Mouse (Mus musculus) large intestine, adult 2 months (tissue): ENCODE data around the gene Gm10260. TPM values are rescaled to one million over a fixed set of nuclear protein-coding genes. Genes with fewer than 3 reads are reported as not detected.

Experiments
- DNase-seq: peaks from one replicate; pipeline ENCODE4 v3.0.0-alpha.2; 2012; ENCODE audit warnings: low read depth, low spot score
- WGBS: fragments of 180-500 bp; shearing (Covaris S2); methylation state at CpG from one replicate; pipeline ENCODE4 v1.1.7; 2018; 5-methylcytosine and 5-hydroxymethylcytosine counted together
- polyA plus RNA-seq: library from polyadenylated mRNA; depleted of rRNA; stranded (reverse); fragments of >200 nt; gene quantifications from 2 replicates; pipeline ENCODE4 v1.2.3, GENCODE M21; 2012

Gene Gm10260
- polyA plus RNA-seq, 1 experiment = 4.0 TPM

- WGBS = 67% methylated on average over 10 of the region's 10 CpGs
- no peak for DNase-seq
Observed at GRCm38 (mm10) chr13:97774740-97775425, 14.5 kb upstream of the Gm10260 start.

DNA sequence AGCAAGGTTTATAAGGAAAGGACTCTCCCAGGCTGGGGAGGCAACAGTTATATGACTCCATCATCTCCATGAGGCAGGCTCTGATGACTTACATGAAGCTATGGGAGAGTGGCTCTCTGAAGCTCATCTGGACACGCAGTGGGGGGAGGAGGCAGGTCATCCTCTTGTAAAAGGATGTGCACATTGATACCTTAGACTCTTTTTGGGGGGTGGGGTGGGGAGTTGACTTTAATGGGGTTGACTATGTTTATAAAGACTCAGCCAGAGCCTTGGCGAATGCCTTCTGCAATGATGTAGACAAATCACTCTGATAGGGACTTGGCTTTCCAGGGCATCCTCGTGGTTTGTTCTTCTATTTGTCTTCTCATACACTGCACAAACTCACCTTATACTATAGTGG is 8.8 kb upstream of the Gm10260 start:
- 71% methylated on average over 3 of the region's 3 CpGs for WGBS
- no peak for DNase-seq

DNA sequence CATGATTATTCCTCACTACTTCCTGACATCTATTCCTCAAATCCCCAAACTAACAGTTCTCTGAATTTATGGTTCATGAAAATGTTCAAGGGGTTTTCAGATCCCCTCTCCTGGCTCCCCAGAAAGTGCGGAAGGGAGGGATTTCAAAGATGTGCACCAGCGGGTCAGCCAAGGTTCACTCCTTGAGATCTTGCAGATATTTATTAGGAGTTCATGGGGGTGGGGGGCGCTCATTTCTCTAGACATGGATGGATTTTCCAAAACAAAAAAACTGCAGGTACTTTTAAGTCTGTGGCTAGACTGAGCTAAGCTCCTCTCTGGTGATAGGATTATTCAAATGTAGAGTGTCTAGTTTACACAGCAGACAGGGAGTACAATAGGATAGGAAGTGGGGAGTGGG is 8.4 kb upstream of the Gm10260 start:
- 85% methylated on average over 3 of the region's 3 CpGs for WGBS
- no peak for DNase-seq

- DNase-seq = no peak
- 77% methylated on average over 7 of the region's 7 CpGs for WGBS
Observed at GRCm38 (mm10) chr13:97768046-97768682, 7.7 kb upstream of the Gm10260 start.

DNA sequence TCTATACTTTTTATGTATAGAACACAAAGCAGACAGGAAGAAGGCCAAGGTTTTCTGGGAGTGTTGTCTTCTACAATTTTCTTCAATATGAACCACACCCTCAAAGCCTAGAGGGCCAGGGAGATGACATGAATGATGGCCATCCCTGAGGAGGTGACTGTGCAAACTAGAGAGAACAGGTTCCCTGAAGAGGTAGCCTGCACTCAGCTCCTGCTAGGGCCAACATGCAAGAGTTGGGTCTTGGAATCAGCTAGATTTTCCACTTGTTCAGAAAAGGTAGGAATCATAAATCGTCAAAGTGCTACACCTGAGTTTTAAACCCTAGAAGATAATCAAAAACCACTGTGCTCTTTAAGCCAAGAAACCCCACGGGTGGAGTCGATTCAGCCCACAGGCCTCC is 6.2 kb upstream of the Gm10260 start:
- 86% methylated on average over 3 of the region's 3 CpGs for WGBS
- no peak for DNase-seq

GRCm38 (mm10) chr13:97765913-97766312 is 5.5 kb upstream of the Gm10260 start:
- WGBS = 87% methylated on average over 2 of the region's 2 CpGs
- no peak for DNase-seq

GRCm38 (mm10) chr13:97764067-97764466 is 3.6 kb upstream of the Gm10260 start:
- no peak for DNase-seq
- WGBS = 31% methylated on average over 7 of the region's 7 CpGs

DNA sequence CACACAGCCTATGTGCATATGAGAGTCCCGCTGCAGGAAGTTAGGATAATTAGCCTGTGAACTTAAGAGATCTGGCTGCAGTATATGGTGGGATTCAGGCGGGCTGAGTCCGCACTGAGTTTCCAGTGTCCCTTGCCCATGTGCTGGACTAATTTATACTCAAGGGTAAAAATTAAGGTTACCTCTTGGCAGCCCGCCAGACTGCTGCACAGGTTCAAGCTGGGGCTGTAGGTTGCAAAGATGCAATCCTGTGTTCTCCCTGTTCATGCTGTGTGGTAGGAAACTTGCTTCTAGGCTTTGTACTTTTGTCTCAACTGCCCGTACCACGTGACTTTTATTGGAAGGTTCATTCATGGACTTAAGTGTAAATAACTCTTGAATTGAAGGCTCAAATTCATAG is 3.0 kb upstream of the Gm10260 start:
- DNase-seq = no peak
- 58% methylated on average over 6 of the region's 6 CpGs for WGBS

- 89% methylated on average over 8 of the region's 8 CpGs for WGBS
- DNase-seq = no peak
Observed at GRCm38 (mm10) chr13:97762121-97762520, 1.7 kb upstream of the Gm10260 start.

DNA sequence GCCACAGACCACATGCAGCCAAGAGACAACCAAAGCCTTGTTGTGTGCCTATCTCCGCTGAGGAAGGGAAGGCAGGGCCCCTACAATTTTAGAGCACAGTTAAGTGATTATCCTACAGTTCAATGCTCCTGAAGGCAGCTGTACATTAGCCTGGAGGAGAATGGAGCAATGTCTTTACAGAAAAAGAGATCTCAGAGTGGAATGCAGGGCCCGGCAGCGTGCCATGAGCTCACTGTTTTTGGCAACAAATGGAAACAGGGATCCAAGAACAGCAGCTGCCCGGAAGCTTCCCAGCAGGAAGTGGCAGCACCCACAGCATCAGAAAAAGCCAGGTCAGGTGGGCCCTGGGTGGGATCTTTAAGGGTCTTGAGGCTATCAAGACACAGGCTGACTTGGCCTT is 3.4 kb downstream of the Gm10260 start:
- WGBS = 75% methylated on average over 4 of the region's 4 CpGs
- DNase-seq = no peak

GRCm38 (mm10) chr13:97756091-97756490 is 4.3 kb downstream of the Gm10260 start:
- no peak for DNase-seq
- 88% methylated on average over 6 of the region's 6 CpGs for WGBS

- 67% methylated on average over 4 of the region's 4 CpGs for WGBS
- no peak for DNase-seq
Observed at GRCm38 (mm10) chr13:97750851-97751381, 9.5 kb downstream of the Gm10260 start.

- 74% methylated on average over 20 of the region's 20 CpGs for WGBS
- DNase-seq = no peak
Observed at GRCm38 (mm10) chr13:97747037-97747860, 13.2 kb downstream of the Gm10260 start.

GRCm38 (mm10) chr13:97744669-97745068 is 15.8 kb downstream of the Gm10260 start:
- 84% methylated on average over 7 of the region's 7 CpGs for WGBS
- DNase-seq = no peak

GRCm38 (mm10) chr13:97744036-97744435 is 16.4 kb downstream of the Gm10260 start:
- 50% methylated on average over 2 of the region's 2 CpGs for WGBS
- no peak for DNase-seq

DNA sequence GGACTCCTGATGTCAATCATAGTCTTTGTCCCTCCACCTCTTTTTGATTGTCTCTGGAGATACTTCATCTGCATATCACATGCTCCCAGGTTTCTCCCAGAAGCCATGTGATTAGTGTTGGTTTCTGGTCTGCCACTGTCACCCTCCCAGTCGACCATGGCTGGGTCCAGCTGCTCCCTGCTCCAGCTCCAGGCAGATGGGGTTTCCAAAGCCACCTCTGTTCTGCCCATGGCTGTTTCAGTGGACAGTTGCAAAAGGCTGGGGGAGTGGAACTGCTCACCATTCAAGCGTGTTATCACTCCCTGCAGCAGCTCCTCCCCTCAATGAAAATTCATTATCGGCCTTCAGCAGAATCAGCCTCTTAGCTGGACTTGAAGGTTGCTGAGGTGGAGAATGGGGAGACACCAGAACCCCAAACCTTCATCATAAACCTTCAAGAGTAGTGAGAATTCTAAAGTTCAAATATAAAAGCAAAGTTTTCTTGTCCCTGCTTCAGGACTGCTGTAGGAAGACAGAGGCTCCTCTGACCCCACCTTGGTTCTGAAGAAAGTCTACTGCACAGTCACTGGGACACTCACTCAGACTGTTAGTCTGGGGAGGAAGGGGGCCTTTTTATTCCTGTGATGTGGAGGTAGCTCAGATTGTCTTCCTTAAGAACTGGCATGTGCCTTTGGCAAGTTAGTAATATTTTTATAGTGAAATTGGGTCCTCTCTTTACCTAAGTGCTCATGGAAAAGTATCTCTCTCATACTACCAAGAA is 17.0 kb downstream of the Gm10260 start:
- DNase-seq = no peak
- 50% methylated on average over 3 of the region's 3 CpGs for WGBS

DNA sequence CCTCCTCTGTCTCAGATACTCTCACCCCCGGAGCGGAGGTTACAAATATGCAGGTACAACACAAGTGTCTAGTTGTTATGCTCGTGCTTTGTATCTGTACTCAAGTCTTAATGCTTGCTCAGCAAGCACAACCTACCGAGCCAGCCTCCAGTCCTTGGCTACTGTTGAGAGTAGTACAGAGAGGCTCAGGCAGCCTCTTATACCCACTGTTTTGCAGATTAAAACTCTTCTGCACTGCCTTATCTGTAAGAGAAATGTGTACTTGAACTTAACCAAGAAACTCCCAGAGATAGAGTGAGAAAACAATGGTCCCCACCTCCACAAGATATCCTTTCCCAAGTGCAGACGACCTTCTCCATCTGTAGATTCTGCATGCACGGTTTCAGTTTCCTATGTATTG is 24.5 kb downstream of the Gm10260 start:
- DNase-seq = no peak
- 74% methylated on average over 6 of the region's 6 CpGs for WGBS

DNA sequence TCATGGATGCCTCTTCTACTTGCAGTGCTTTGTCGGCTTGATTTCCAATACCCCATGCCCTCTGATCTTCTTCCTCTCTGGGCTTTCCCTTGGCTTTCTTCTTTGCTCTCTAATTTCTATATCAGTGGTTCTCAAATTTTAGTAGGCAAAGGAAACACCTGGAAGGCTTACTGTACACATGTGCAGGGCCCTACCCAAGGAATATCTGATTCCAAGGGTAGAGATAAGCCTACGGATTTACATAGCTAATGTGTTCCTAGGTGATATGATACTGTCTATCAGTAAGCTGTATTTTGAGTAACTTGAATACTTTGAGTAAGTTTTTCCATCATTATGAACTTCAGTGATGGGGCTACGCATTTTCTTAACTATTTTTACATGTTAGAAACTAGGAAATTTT is 25.7 kb downstream of the Gm10260 start:
- whole genome bisulfite sequencing = 91% methylated on average over 3 of the region's 3 CpGs
- DNase-seq = no peak

DNA sequence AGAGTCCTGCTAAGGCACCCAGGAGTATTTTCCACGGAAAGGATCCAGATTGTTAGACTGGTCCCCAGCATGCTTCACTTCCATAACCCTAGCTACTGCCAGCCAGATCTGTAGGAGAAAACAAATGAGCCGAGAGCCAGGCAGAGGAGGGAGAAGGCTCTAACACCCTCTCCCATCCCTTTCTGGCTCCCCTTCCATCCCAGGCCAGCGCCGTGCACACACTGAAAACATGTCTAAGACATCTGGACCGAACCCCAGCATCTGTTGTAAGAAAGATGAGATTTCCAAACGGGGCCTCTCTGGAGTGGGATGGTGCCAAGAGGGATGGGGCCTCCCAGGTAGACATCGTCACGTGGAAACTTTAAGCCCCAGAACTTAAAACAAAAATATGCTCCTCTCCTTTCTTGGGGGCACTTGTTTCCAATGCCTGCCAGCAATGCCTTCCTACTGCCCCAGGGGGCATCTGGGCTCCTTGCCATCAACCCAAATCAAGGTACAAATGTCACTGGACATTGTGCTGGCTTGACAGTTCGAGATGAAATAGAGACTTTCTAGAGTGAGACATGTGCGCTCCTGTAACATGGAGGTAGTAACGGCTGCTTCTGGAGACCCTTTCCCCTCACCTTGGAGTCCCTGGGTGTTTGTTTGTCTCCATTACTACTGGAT is 35.1 kb downstream of the Gm10260 start:
- no peak for DNase-seq
- 77% methylated on average over 11 of the region's 11 CpGs for WGBS
